Mouse (Mus musculus): ENCODE results near the gene Dglucy. TPM values are rescaled to one million over a fixed set of nuclear protein-coding genes. Genes with fewer than 3 reads are reported as not detected.

The Dglucy gene
- polyA plus RNA-seq, 1 experiment: 7.4 TPM

DNA sequence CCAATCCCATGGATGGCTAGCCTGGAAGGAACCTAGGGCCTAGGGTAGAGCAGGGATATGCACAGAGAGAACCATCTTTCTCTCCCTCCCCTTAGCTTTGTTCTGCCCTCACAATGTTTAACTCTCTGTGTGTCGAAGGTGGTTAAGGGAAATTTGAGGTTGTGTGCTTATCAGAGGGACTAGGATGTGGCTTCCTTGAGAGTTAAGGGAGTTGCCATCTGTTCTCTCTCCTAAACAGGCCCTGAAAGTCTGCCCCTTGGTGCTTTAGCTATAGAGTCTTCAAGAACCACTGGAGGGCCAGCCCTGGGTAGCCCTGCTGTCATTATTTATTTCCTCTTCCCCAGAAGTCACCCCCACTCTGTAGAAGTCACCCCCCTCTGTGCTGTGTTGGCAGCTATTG, 25.9 kb upstream of the Dglucy start:
- WGBS: 71% methylated on average over 1 of the region's 1 CpGs
- DNase-seq: no peak

DNA sequence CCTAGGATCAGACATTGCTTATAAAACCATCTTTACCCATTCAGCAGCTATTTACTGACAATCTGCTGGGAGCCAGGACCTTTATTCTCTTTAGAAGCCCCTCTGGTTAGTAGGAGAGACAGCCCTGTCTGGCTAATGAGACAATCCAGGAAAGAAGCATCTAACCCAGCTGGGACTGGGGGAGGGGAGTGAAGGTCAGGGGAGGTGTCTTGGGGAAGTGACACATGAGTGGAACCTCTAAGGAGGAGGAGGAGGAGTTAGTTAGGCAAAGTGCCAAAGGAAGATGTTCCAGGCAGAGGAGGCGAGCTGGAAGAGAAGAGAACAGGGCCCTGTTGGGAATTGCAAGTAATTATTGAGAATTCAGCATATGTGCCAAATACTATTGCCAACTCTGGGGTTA, 25.1 kb upstream of the Dglucy start:
- Histone ChIP-seq H3K27me3 (ENCODE audit: control insufficient read depth, insufficient read depth, low read length) (no peaks in the 10 kb centered on the region), H3K27ac (ENCODE audit: insufficient read depth, low read length) (no peak overlapping the region), H3K4me3 (replicated peaks; ENCODE audit: insufficient read depth, low read depth, low read length) (no peak overlapping the region), H3K4me1 (ENCODE audit: control insufficient read depth, insufficient read depth, low read length) (no peaks in the 10 kb centered on the region; the same call in 1 of the 2 replicates)
- TF ChIP-seq CTCF (IDR thresholded peaks at IDR 0.05; ENCODE audit: borderline replicate concordance, insufficient read depth, low read depth, low read length) (no peak), POLR2A (IDR thresholded peaks at IDR 0.05; ENCODE audit: borderline replicate concordance, insufficient read depth, low read length) (no peak)
- 93% methylated on average over 1 of the region's 1 CpGs for WGBS
- DNase-seq: no peak

More for the DNA sequence above, 25.9 kb upstream of the Dglucy start:
- Histone ChIP-seq H3K27ac (ENCODE audit: insufficient read depth, low read length) (no peak overlapping the region), H3K4me1 (ENCODE audit: control insufficient read depth, insufficient read depth, low read length) (no peaks in the 10 kb centered on the region; the same call in 1 of the 2 replicates), H3K27me3 (ENCODE audit: control insufficient read depth, insufficient read depth, low read length) (no peaks in the 10 kb centered on the region), H3K4me3 (replicated peaks; ENCODE audit: insufficient read depth, low read depth, low read length) (no peak overlapping the region)
- TF ChIP-seq POLR2A (IDR thresholded peaks at IDR 0.05; ENCODE audit: borderline replicate concordance, insufficient read depth, low read length) (no peak), CTCF (IDR thresholded peaks at IDR 0.05; ENCODE audit: borderline replicate concordance, insufficient read depth, low read depth, low read length) (no peak)

DNA sequence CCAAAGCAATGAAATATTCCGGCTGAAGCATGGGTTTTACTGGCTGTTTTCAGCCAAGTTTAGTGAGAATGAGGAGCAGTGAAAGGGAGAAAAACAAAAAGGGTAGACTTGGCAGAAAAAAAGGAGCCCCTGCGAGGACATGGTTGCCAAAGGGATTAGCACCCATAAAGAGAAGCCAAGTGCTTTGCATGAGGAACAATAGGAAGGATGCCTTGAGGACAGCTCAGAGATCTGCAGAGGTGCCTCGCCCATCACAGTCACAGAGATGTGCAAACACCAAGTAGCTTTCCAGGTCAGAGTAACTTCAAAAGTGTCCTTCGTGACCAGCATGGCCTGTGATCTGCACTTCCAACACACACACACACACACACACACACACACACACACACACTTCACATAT, 21.4 kb upstream of the Dglucy start:
- Histone ChIP-seq H3K27me3 (ENCODE audit: control insufficient read depth, insufficient read depth, low read length) (no peaks in the 10 kb centered on the region), H3K4me1 (ENCODE audit: control insufficient read depth, insufficient read depth, low read length) (no peaks in the 10 kb centered on the region), H3K4me3 (replicated peaks; ENCODE audit: insufficient read depth, low read depth, low read length) (no peak overlapping the region), H3K27ac (ENCODE audit: insufficient read depth, low read length) (no peak overlapping the region)
- no peak for DNase-seq
- WGBS: 65% methylated on average over 4 of the region's 4 CpGs
- TF ChIP-seq CTCF (IDR thresholded peaks at IDR 0.05; ENCODE audit: borderline replicate concordance, insufficient read depth, low read depth, low read length): no peak
- TF ChIP-seq POLR2A (IDR thresholded peaks at IDR 0.05; ENCODE audit: borderline replicate concordance, insufficient read depth, low read length): no peak

DNA sequence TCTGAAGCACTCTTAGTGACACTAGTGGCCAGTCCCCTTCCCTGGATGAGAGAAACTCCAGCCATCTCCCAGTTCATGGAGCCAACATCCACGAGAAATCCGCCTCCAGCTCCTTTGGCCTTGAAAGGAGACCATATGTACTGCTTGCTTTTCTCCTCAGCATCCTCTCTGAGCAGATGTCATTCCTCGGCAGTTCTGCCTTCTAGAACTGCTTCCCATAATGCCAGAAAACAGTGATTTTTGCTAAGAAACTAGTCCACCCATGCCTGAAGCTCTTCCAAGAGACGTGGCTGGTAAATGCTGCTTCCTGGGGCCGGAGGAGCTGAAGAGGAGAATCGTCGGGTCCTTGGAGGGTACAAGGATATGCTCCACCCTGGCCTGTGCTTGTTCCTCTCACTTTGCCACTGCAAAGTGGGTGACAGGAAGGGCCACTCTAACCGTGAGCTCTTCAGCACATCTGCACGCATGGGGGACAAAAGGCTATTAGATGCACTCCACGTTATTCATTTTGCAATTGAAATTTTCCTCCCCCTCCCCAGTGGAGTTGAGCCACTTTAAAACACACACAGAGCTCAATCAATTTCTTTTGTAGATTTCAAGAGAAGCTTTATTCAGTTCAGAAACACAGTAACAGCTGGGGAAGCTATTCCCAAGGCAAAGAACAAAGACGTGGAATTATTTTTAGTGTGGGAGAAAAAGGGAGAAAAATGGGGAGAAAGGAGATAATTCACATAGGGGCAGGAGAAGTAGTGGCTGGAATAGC, 16.0 kb upstream of the Dglucy start:
- TF ChIP-seq CTCF (IDR thresholded peaks at IDR 0.05; ENCODE audit: borderline replicate concordance, insufficient read depth, low read depth, low read length) (no peak), POLR2A (IDR thresholded peaks at IDR 0.05; ENCODE audit: borderline replicate concordance, insufficient read depth, low read length) (no peak)
- no peak overlapping the region for H3K27ac ChIP-seq (ENCODE audit: insufficient read depth, low read length)

DNA sequence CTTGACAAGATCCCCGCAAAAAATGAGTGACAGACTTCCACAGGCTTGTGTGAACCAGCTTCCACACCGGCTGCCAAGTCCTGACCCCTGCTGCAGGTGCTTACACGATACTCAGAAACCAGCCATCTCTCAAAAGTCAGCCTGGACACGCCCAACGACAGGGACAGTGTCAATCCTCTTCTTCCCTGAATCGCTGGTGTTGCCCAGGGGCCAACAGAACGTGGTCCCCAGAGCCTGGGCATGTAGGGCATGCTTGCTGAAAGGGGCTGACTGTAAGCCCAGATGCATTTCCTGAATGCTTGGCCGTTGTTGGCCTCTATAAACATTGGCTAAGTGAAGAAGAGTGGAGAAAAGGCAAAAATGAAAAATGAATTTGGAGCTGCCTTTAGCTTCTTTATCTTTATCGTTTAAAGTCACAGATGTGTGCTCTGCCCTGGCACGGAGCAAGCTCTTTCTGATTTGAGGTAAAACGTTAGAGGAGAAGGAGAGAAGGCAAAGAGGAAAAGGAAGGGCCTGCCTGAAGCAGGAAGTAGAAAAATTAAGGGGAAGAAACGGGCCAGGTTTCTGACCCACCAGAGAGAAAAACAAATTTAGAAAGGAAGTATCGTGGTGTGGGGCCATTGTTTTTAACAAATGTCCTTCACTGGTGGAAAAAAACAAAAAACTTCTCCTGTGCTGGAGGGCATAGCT, 14.4 kb upstream of the Dglucy start:
- H3K27ac ChIP-seq (ENCODE audit: insufficient read depth, low read length): no peak overlapping the region
- WGBS: 54% methylated on average over 13 of the region's 13 CpGs
- no peak for DNase-seq
- TF ChIP-seq POLR2A (IDR thresholded peaks at IDR 0.05; ENCODE audit: borderline replicate concordance, insufficient read depth, low read length) (no peak), CTCF (IDR thresholded peaks at IDR 0.05; ENCODE audit: borderline replicate concordance, insufficient read depth, low read depth, low read length) (no peak)
- no peak overlapping the region for H3K4me3 ChIP-seq (replicated peaks; ENCODE audit: insufficient read depth, low read depth, low read length)
- no peaks in the 10 kb centered on the region for H3K27me3 ChIP-seq (ENCODE audit: control insufficient read depth, insufficient read depth, low read length)
- H3K4me1 ChIP-seq (ENCODE audit: control insufficient read depth, insufficient read depth, low read length): no peaks in the 10 kb centered on the region

More for the DNA sequence above, 16.0 kb upstream of the Dglucy start:
- 36% methylated on average over 11 of the region's 11 CpGs for WGBS
- no peaks in the 10 kb centered on the region for H3K4me1 ChIP-seq (ENCODE audit: control insufficient read depth, insufficient read depth, low read length)
- H3K27me3 ChIP-seq (ENCODE audit: control insufficient read depth, insufficient read depth, low read length): no peaks in the 10 kb centered on the region
- no peak for DNase-seq
- H3K4me3 ChIP-seq (replicated peaks; ENCODE audit: insufficient read depth, low read depth, low read length): no peak overlapping the region

GRCm38 (mm10) chr12:100769871-100770270, 9.0 kb upstream of the Dglucy start:
- Histone ChIP-seq H3K27ac (ENCODE audit: insufficient read depth, low read length) (no peak overlapping the region), H3K4me1 (ENCODE audit: control insufficient read depth, insufficient read depth, low read length) (no peaks in the 10 kb centered on the region), H3K27me3 (ENCODE audit: control insufficient read depth, insufficient read depth, low read length) (no peaks in the 10 kb centered on the region), H3K4me3 (replicated peaks; ENCODE audit: insufficient read depth, low read depth, low read length) (no peak overlapping the region)
- TF ChIP-seq CTCF (IDR thresholded peaks at IDR 0.05; ENCODE audit: borderline replicate concordance, insufficient read depth, low read depth, low read length): no peak
- no peak for TF ChIP-seq POLR2A (IDR thresholded peaks at IDR 0.05; ENCODE audit: borderline replicate concordance, insufficient read depth, low read length)
- 91% methylated on average over 6 of the region's 6 CpGs for WGBS
- DNase-seq: no peak

DNA sequence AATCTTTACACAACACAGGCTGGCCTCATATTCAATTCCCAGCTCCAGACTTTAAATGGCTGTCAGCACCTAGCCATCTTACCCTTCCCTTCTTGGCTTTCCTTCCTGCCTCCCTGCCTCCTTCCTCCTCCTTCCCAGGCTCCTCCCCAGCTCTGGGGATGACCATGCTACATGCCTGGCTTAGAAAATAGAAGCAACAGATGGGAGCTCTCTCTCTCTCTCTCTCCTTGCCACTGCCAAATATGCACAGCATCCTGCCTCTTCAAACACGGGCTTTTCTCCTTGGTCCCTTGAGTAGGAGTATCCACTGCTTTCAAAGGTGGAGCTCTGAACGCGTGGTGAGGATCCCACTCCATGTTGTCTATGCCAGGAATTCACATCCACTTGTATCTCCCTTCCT, 8.1 kb upstream of the Dglucy start:
- no peak for DNase-seq
- no peaks in the 10 kb centered on the region for H3K27me3 ChIP-seq (ENCODE audit: control insufficient read depth, insufficient read depth, low read length)
- no peak overlapping the region for H3K27ac ChIP-seq (ENCODE audit: insufficient read depth, low read length)
- H3K4me3 ChIP-seq (replicated peaks; ENCODE audit: insufficient read depth, low read depth, low read length): no peak overlapping the region
- no peaks in the 10 kb centered on the region for H3K4me1 ChIP-seq (ENCODE audit: control insufficient read depth, insufficient read depth, low read length)
- 39% methylated on average over 3 of the region's 3 CpGs for WGBS
- TF ChIP-seq CTCF (IDR thresholded peaks at IDR 0.05; ENCODE audit: borderline replicate concordance, insufficient read depth, low read depth, low read length) (no peak), POLR2A (IDR thresholded peaks at IDR 0.05; ENCODE audit: borderline replicate concordance, insufficient read depth, low read length) (no peak)

Measured in cerebellum, adult 2 months (tissue).